Mouse (Mus musculus): ENCODE results near the gene Arhgap42. TPM values are rescaled to one million over a fixed set of nuclear protein-coding genes. Genes with fewer than 3 reads are reported as not detected.

The Arhgap42 gene
- total RNA-seq, 1 experiment = 4.3 TPM

DNA sequence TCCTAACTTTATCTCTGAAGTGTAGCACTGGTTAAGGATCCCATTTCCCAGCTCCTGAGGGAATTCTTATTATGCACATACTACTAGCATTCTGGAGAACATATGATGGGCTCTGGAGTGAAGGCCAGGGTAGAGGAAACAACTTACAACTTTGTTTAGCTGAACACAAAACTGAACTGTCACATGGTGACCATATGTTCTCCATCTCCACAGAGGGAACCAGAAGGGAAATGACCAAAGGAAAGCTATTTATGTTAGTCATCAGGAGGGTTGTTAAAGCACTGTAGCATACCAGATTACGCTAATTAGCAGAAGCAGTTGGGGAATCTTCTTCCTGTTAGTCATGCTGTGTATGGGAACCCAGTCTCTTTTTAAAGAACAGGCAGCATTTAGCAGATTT is 145.8 kb downstream of the Arhgap42 start:
- no peak for DNase-seq (ENCODE audit: low read depth, low spot score)
- H3K9ac ChIP-seq (ENCODE audit: insufficient read depth, low read depth, low read length, poor library complexity, severe bottlenecking) = no peak overlapping the region
- no peaks in the 10 kb centered on the region for H3K36me3 ChIP-seq (ENCODE audit: control insufficient read depth, insufficient read depth, low read length, poor library complexity, severe bottlenecking)
- H3K4me3 ChIP-seq (ENCODE audit: insufficient read depth in 1 of 2, low read depth in 1 of 2, low read length in 2 of 2, poor library complexity in 1 of 2, severe bottlenecking in 1 of 2) = no peak overlapping the region
- H3K4me1 ChIP-seq (ENCODE audit: control insufficient read depth in 2 of 2, insufficient read depth in 2 of 2, low read length in 2 of 2, poor library complexity in 1 of 2) = no peaks in the 10 kb centered on the region
- H3K27ac ChIP-seq (ENCODE audit: insufficient read depth, low read depth, low read length, poor library complexity, severe bottlenecking) = no peak overlapping the region
- H3K9me3 ChIP-seq (ENCODE audit: control insufficient read depth, insufficient read depth, low read depth, low read length) = no peaks in the 10 kb centered on the region
- in situ Hi-C loops (cut with MboI; ENCODE audit: low sequenced_read_pairs in 2 of 2, unreplicated experiment in 2 of 2) = no loop called here
- TF ChIP-seq MAFK (IDR thresholded peaks at IDR 0.05; ENCODE audit: insufficient read depth, low read depth, low read length) = no peak
- no peak for TF ChIP-seq CHD2 (IDR thresholded peaks at IDR 0.05; ENCODE audit: low read depth, low read length)
- TF ChIP-seq HCFC1 (IDR thresholded peaks at IDR 0.05; ENCODE audit: borderline replicate concordance, insufficient read depth, low read length) = no peak
- TF ChIP-seq ZNF384 (IDR thresholded peaks at IDR 0.05; ENCODE audit: low read depth, low read length) = no peak
- TF ChIP-seq ZC3H11A (IDR thresholded peaks at IDR 0.05; ENCODE audit: borderline replicate concordance, low read depth, low read length) = no peak

DNA sequence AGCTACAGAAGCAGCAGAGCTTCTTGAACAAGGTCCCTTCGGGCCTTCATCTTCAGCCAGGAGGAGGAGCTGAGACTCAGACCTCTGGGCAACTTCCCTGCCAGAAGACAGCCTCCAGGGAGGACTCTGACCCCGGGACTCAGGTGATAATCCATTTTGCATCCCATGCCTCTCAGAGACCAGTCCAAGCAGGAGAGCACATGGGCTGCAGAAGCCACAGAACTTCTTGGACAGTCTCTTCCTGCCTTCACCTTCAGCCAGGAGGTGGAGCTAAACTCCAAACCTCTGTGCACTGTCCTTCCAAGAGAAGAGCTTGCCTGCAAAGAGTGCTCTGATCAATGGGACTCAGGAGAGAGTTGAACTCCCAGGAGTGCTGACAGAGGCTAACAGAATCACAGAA is 155.5 kb downstream of the Arhgap42 start:
- no peak for DNase-seq (ENCODE audit: low read depth, low spot score)
- H3K4me3 ChIP-seq (ENCODE audit: insufficient read depth in 1 of 2, low read depth in 1 of 2, low read length in 2 of 2, poor library complexity in 1 of 2, severe bottlenecking in 1 of 2) = no peak overlapping the region
- no peak overlapping the region for H3K9ac ChIP-seq (ENCODE audit: insufficient read depth, low read depth, low read length, poor library complexity, severe bottlenecking)
- TF ChIP-seq CHD2 (IDR thresholded peaks at IDR 0.05; ENCODE audit: low read depth, low read length) (no peak), ZNF384 (IDR thresholded peaks at IDR 0.05; ENCODE audit: low read depth, low read length) (no peak)
- no peak overlapping the region for H3K27ac ChIP-seq (ENCODE audit: insufficient read depth, low read depth, low read length, poor library complexity, severe bottlenecking)
- no peaks in the 10 kb centered on the region for H3K36me3 ChIP-seq (ENCODE audit: control insufficient read depth, insufficient read depth, low read length, poor library complexity, severe bottlenecking)
- H3K4me1 ChIP-seq (ENCODE audit: control insufficient read depth in 2 of 2, insufficient read depth in 2 of 2, low read length in 2 of 2, poor library complexity in 1 of 2) = no peaks in the 10 kb centered on the region
- in situ Hi-C loops (cut with MboI; ENCODE audit: low sequenced_read_pairs in 2 of 2, unreplicated experiment in 2 of 2) = no loop called here
- H3K9me3 ChIP-seq (ENCODE audit: control insufficient read depth, insufficient read depth, low read depth, low read length) = no peaks in the 10 kb centered on the region

- H3K4me1 ChIP-seq (ENCODE audit: control insufficient read depth in 2 of 2, insufficient read depth in 2 of 2, low read length in 2 of 2, poor library complexity in 1 of 2) = no peaks in the 10 kb centered on the region
- no peak overlapping the region for H3K4me3 ChIP-seq (ENCODE audit: insufficient read depth in 1 of 2, low read depth in 1 of 2, low read length in 2 of 2, poor library complexity in 1 of 2, severe bottlenecking in 1 of 2)
- H3K9ac ChIP-seq (ENCODE audit: insufficient read depth, low read depth, low read length, poor library complexity, severe bottlenecking) = no peak overlapping the region
- TF ChIP-seq MAFK (IDR thresholded peaks at IDR 0.05; ENCODE audit: insufficient read depth, low read depth, low read length) (no peak), ZNF384 (IDR thresholded peaks at IDR 0.05; ENCODE audit: low read depth, low read length) (no peak), ZC3H11A (IDR thresholded peaks at IDR 0.05; ENCODE audit: borderline replicate concordance, low read depth, low read length) (no peak), HCFC1 (IDR thresholded peaks at IDR 0.05; ENCODE audit: borderline replicate concordance, insufficient read depth, low read length) (no peak), CHD2 (IDR thresholded peaks at IDR 0.05; ENCODE audit: low read depth, low read length) (no peak)
- no peak for DNase-seq (ENCODE audit: low read depth, low spot score)
- in situ Hi-C loops (cut with MboI; ENCODE audit: low sequenced_read_pairs in 2 of 2, unreplicated experiment in 2 of 2) = no loop called here
- H3K27ac ChIP-seq (ENCODE audit: insufficient read depth, low read depth, low read length, poor library complexity, severe bottlenecking) = no peak overlapping the region
- H3K36me3 ChIP-seq (ENCODE audit: control insufficient read depth, insufficient read depth, low read length, poor library complexity, severe bottlenecking) = no peaks in the 10 kb centered on the region
- no peaks in the 10 kb centered on the region for H3K9me3 ChIP-seq (ENCODE audit: control insufficient read depth, insufficient read depth, low read depth, low read length)
Measured at GRCm38 (mm10) chr9:9052920-9053319, 186.0 kb downstream of the Arhgap42 start.

DNA sequence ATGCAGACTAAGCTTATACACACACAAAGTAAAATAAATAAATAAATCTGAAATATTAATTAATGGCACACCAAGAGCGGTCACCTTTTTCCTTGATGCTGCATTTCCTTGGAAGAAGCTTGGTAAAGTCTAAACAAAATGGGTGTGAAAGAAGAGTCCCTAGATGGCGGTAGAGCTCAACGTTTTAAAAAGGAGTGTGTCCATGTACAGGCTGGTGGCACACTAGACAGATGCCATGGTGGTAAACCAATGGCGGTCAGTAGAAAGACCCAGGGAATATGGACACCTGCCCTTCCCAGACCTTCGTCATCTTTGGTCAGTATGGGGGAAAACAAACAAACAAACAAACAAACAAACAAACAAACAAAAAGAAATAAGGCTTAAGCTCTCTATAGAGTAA is 187.7 kb downstream of the Arhgap42 start:
- H3K9ac ChIP-seq (ENCODE audit: insufficient read depth, low read depth, low read length, poor library complexity, severe bottlenecking) = no peak overlapping the region
- in situ Hi-C loops (cut with MboI; ENCODE audit: low sequenced_read_pairs in 2 of 2, unreplicated experiment in 2 of 2) = no loop called here
- peak; percentile 84; the same call in 1 of the 2 replicates for TF ChIP-seq ZC3H11A (IDR thresholded peaks at IDR 0.05; ENCODE audit: borderline replicate concordance, low read depth, low read length)
- TF ChIP-seq HCFC1 (IDR thresholded peaks at IDR 0.05; ENCODE audit: borderline replicate concordance, insufficient read depth, low read length) = no peak
- no peak for TF ChIP-seq MAFK (IDR thresholded peaks at IDR 0.05; ENCODE audit: insufficient read depth, low read depth, low read length)
- no peaks in the 10 kb centered on the region for H3K36me3 ChIP-seq (ENCODE audit: control insufficient read depth, insufficient read depth, low read length, poor library complexity, severe bottlenecking)
- peak; percentile 41 for DNase-seq (ENCODE audit: low read depth, low spot score)
- H3K4me1 ChIP-seq (ENCODE audit: control insufficient read depth in 2 of 2, insufficient read depth in 2 of 2, low read length in 2 of 2, poor library complexity in 1 of 2) = no peaks in the 10 kb centered on the region
- no peaks in the 10 kb centered on the region for H3K9me3 ChIP-seq (ENCODE audit: control insufficient read depth, insufficient read depth, low read depth, low read length)
- H3K27ac ChIP-seq (ENCODE audit: insufficient read depth, low read depth, low read length, poor library complexity, severe bottlenecking) = no peak overlapping the region
- no peak overlapping the region for H3K4me3 ChIP-seq (ENCODE audit: insufficient read depth in 1 of 2, low read depth in 1 of 2, low read length in 2 of 2, poor library complexity in 1 of 2, severe bottlenecking in 1 of 2)

GRCm38 (mm10) chr9:9049202-9049601 is 189.7 kb downstream of the Arhgap42 start:
- H3K36me3 ChIP-seq (ENCODE audit: control insufficient read depth, insufficient read depth, low read length, poor library complexity, severe bottlenecking) = no peaks in the 10 kb centered on the region
- no peaks in the 10 kb centered on the region for H3K4me1 ChIP-seq (ENCODE audit: control insufficient read depth in 2 of 2, insufficient read depth in 2 of 2, low read length in 2 of 2, poor library complexity in 1 of 2)
- in situ Hi-C loops (cut with MboI; ENCODE audit: low sequenced_read_pairs in 2 of 2, unreplicated experiment in 2 of 2) = loop anchor here (5.0 to 10.0 kb wide), 2 partner anchors 326 to 328 kb away; no protein-coding TSS in a partner anchor
- no peak overlapping the region for H3K4me3 ChIP-seq (ENCODE audit: insufficient read depth in 1 of 2, low read depth in 1 of 2, low read length in 2 of 2, poor library complexity in 1 of 2, severe bottlenecking in 1 of 2)
- DNase-seq (ENCODE audit: low read depth, low spot score) = peak; percentile 45
- TF ChIP-seq MAFK (IDR thresholded peaks at IDR 0.05; ENCODE audit: insufficient read depth, low read depth, low read length) = no peak
- peak; percentile 47; the same call in 1 of the 2 replicates for TF ChIP-seq ZC3H11A (IDR thresholded peaks at IDR 0.05; ENCODE audit: borderline replicate concordance, low read depth, low read length)
- no peak overlapping the region for H3K27ac ChIP-seq (ENCODE audit: insufficient read depth, low read depth, low read length, poor library complexity, severe bottlenecking)
- H3K9me3 ChIP-seq (ENCODE audit: control insufficient read depth, insufficient read depth, low read depth, low read length) = no peaks in the 10 kb centered on the region
- no peak overlapping the region for H3K9ac ChIP-seq (ENCODE audit: insufficient read depth, low read depth, low read length, poor library complexity, severe bottlenecking)
